Mouse (Mus musculus): ENCODE results near the gene Prss53. TPM values are rescaled to one million over a fixed set of nuclear protein-coding genes. Genes with fewer than 3 reads are reported as not detected.

Prss53 gene
- polyA plus RNA-seq (2014; fragmentation: Illumina TruSeq; extraction: RNeasy Lipid Tissue Mini Kit (QIAGEN cat#74804); ENCODE audit: low read depth, low replicate concordance) = 1.4 TPM

GRCm38 (mm10) chr7:127890798-127891197 lies at the start of gene Prss53:
Gene Prss53 (minus strand): TSS chr7:127890970.

GRCm38 (mm10) chr7:127929923-127930322 lies 39.2 kb upstream of the Prss53 start, which contains the start of gene Prss8:
Gene Prss8 (minus strand): TSS chr7:127930104.

DNA sequence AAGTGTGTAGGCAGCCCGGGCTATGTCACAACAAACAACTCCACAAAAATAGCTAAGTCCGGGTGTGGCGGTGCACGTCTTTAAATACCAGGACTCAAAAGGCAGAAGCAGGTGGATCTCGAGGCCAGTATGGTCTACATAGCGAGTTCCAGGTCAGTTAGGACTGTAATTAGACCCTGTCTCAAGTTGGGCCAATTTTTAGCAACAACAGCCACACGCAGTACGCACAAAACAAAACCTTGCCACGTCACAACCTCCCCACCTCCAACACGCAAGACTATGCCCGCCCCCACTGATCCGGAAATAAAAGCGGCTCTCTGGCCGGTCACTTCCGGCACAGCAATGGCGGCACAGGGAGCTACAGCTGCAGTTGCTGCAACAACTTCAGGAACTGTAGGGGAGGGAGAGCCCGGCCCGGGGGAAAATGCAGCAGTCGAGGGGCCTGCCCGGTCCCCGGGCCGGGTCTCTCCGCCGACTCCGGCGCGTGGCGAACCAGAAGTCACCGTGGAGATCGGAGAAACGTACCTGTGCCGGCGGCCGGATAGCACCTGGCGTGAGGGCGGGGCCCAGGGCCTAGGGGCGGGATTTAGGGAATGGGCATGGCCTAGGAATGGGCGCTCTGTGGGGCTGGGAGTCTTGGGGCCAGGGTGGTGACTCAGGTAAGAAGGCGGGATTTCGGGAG lies 21.6 kb upstream of the Prss53 start, which contains the start of gene Kat8:
Kat8 (plus strand) TSS at position 327 of the 682 bp plus-strand sequence.

DNA sequence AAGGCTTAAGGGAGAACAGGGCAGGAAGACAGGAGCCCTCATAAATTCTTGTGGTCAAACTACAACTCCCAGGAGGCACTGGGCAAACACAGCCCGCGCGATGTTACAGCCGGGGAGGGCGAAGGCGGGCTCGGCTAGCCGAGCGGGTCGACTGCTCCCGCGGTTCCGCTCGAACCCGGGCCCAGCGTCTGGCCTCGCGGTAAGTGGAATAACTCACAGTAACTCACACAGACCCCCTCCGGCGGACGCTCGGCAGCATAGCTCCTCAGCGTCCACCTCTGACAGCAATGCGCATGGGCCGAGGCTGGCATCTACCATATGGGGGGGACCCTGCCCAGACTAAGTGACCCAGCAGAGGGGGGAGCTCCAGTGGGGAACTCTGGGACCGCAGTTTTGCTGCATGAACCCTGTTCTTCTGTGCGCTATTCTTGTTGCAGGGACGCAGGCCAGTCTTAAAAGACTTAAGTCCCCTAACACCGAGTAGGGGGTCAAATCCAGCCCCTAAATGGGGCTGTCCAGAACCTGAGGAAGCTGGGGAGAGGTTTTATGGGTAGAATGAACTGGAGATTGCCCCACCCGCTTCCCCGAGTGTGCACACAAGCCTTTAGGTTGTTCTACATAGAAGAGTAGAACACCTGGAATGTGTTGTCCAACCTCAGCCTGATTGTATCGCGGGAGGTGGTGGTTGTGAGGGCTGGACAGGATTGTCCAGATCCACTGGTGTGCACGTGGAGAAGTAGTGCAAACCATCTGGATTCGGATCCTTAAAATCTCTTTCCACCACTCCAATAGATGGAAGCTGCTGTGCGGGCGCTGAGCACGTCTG lies 13.4 kb upstream of the Prss53 start, which contains the start of gene Bckdk:
Bckdk (plus strand) TSS at position 112 of the 826 bp plus-strand sequence.

GRCm38 (mm10) chr7:127895442-127895841 lies 4.7 kb upstream of the Prss53 start, which contains the start of the genes Gm21974 and Vkorc1:
Gene Gm21974 (minus strand): TSS chr7:127895454.
Gene Vkorc1 (minus strand): TSS chr7:127895617.

DNA sequence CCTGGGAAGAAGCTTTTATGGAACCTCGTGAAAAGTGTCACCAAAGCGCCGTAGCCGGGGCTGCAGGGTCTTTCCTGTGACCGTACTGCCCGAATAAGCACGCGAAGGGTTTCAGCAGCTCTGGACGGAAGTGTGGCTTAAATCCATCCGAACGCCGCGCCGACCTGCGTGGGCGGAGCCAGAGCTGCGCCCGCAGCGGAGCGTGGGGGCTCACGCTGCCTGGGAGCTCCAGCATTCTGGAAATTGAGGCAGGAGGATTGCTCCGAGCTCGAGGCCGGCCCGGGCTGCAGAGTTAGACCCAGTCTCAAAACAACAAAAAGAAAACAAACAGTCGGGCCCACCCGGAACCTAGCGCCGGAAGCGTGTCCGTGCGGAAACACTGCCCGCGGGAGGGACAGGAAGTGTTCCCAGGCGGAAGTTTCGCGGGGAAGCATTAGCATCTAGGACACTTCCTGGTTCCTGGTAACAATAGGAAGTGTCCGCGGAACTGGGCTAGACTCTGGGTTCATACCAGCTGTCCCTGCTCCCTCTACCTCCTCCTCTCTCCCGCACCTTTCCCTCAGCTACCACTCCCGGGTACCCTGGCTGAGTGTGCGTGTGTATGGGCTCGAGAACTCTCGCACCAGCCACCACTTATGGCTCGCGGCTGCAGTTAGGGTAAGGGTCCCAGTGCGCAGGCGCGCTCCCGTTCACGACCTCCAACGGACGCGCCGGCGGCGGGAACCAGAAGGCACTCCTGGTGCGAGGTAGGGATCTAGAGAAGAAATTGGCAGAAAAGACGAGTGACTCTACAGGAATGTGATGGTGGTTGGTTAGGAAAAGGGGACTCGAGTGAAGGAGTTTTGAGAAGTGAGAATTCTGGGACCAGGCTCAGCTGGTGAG lies 14.1 kb downstream of the Prss53 start, which contains the start of gene Zfp668:
Zfp668 (minus strand) TSS at position 362 of the 882 bp plus-strand sequence.

GRCm38 (mm10) chr7:127876041-127876466 lies 14.7 kb downstream of the Prss53 start, which contains the start of gene Zfp646:
Gene Zfp646 (plus strand): TSS chr7:127876221.

Other genes starting within 250 kb of the Prss53 start
- gene Bcl7c, start 182.0 kb downstream of the Prss53 start, polyA plus RNA-seq (2014; fragmentation: Illumina TruSeq; extraction: RNeasy Lipid Tissue Mini Kit (QIAGEN cat#74804); ENCODE audit: low read depth, low replicate concordance) = 26.6 TPM
- 11.1 TPM for gene Ctf1, start 178.2 kb downstream of the Prss53 start, polyA plus RNA-seq (2014; fragmentation: Illumina TruSeq; extraction: RNeasy Lipid Tissue Mini Kit (QIAGEN cat#74804); ENCODE audit: low read depth, low replicate concordance)
- gene Ctf2, start 158.8 kb downstream of the Prss53 start, polyA plus RNA-seq (2014; fragmentation: Illumina TruSeq; extraction: RNeasy Lipid Tissue Mini Kit (QIAGEN cat#74804); ENCODE audit: low read depth, low replicate concordance) = not detected
- 20.0 TPM for gene Fbxl19, start 146.4 kb downstream of the Prss53 start, polyA plus RNA-seq (2014; fragmentation: Illumina TruSeq; extraction: RNeasy Lipid Tissue Mini Kit (QIAGEN cat#74804); ENCODE audit: low read depth, low replicate concordance)
- 28.1 TPM for gene Orai3, start 121.2 kb downstream of the Prss53 start, polyA plus RNA-seq (2014; fragmentation: Illumina TruSeq; extraction: RNeasy Lipid Tissue Mini Kit (QIAGEN cat#74804); ENCODE audit: low read depth, low replicate concordance)
- gene Setd1a, start 114.3 kb downstream of the Prss53 start, polyA plus RNA-seq (2014; fragmentation: Illumina TruSeq; extraction: RNeasy Lipid Tissue Mini Kit (QIAGEN cat#74804); ENCODE audit: low read depth, low replicate concordance) = 21.7 TPM
- not detected for gene Gm49388, start 105.4 kb downstream of the Prss53 start, polyA plus RNA-seq (2014; fragmentation: Illumina TruSeq; extraction: RNeasy Lipid Tissue Mini Kit (QIAGEN cat#74804); ENCODE audit: low read depth, low replicate concordance)
- gene Hsd3b7, start 90.4 kb downstream of the Prss53 start, polyA plus RNA-seq (2014; fragmentation: Illumina TruSeq; extraction: RNeasy Lipid Tissue Mini Kit (QIAGEN cat#74804); ENCODE audit: low read depth, low replicate concordance) = 98.2 TPM
- 96.8 TPM for gene Stx4a, start 66.7 kb downstream of the Prss53 start, polyA plus RNA-seq (2014; fragmentation: Illumina TruSeq; extraction: RNeasy Lipid Tissue Mini Kit (QIAGEN cat#74804); ENCODE audit: low read depth, low replicate concordance)
- 20.3 TPM for gene Stx1b, start 66.4 kb downstream of the Prss53 start, polyA plus RNA-seq (2014; fragmentation: Illumina TruSeq; extraction: RNeasy Lipid Tissue Mini Kit (QIAGEN cat#74804); ENCODE audit: low read depth, low replicate concordance)
- 22.6 TPM for gene Zfp646, start 14.7 kb downstream of the Prss53 start, polyA plus RNA-seq (2014; fragmentation: Illumina TruSeq; extraction: RNeasy Lipid Tissue Mini Kit (QIAGEN cat#74804); ENCODE audit: low read depth, low replicate concordance)
- gene Zfp668, start 14.1 kb downstream of the Prss53 start, polyA plus RNA-seq (2014; fragmentation: Illumina TruSeq; extraction: RNeasy Lipid Tissue Mini Kit (QIAGEN cat#74804); ENCODE audit: low read depth, low replicate concordance) = 4.7 TPM
- not detected for gene Gm21974, start 4.5 kb upstream of the Prss53 start, polyA plus RNA-seq (2014; fragmentation: Illumina TruSeq; extraction: RNeasy Lipid Tissue Mini Kit (QIAGEN cat#74804); ENCODE audit: low read depth, low replicate concordance)
- 119 TPM for gene Vkorc1, start 4.6 kb upstream of the Prss53 start, polyA plus RNA-seq (2014; fragmentation: Illumina TruSeq; extraction: RNeasy Lipid Tissue Mini Kit (QIAGEN cat#74804); ENCODE audit: low read depth, low replicate concordance)
- 67.6 TPM for gene Bckdk, start 13.1 kb upstream of the Prss53 start, polyA plus RNA-seq (2014; fragmentation: Illumina TruSeq; extraction: RNeasy Lipid Tissue Mini Kit (QIAGEN cat#74804); ENCODE audit: low read depth, low replicate concordance)
- 28.2 TPM for gene Kat8, start 21.5 kb upstream of the Prss53 start, polyA plus RNA-seq (2014; fragmentation: Illumina TruSeq; extraction: RNeasy Lipid Tissue Mini Kit (QIAGEN cat#74804); ENCODE audit: low read depth, low replicate concordance)
- 46.6 TPM for gene Prss8, start 39.1 kb upstream of the Prss53 start, polyA plus RNA-seq (2014; fragmentation: Illumina TruSeq; extraction: RNeasy Lipid Tissue Mini Kit (QIAGEN cat#74804); ENCODE audit: low read depth, low replicate concordance)
- gene Prss36, start 55.8 kb upstream of the Prss53 start, polyA plus RNA-seq (2014; fragmentation: Illumina TruSeq; extraction: RNeasy Lipid Tissue Mini Kit (QIAGEN cat#74804); ENCODE audit: low read depth, low replicate concordance) = 15.2 TPM
- gene Fus, start 76.5 kb upstream of the Prss53 start, polyA plus RNA-seq (2014; fragmentation: Illumina TruSeq; extraction: RNeasy Lipid Tissue Mini Kit (QIAGEN cat#74804); ENCODE audit: low read depth, low replicate concordance) = 459 TPM
- gene Pycard, start 102.9 kb upstream of the Prss53 start, polyA plus RNA-seq (2014; fragmentation: Illumina TruSeq; extraction: RNeasy Lipid Tissue Mini Kit (QIAGEN cat#74804); ENCODE audit: low read depth, low replicate concordance) = 32.7 TPM
- 0.87 TPM for gene Trim72, start 113.0 kb upstream of the Prss53 start, polyA plus RNA-seq (2014; fragmentation: Illumina TruSeq; extraction: RNeasy Lipid Tissue Mini Kit (QIAGEN cat#74804); ENCODE audit: low read depth, low replicate concordance)
- 13.7 TPM for gene Itgam, start 171.7 kb upstream of the Prss53 start, polyA plus RNA-seq (2014; fragmentation: Illumina TruSeq; extraction: RNeasy Lipid Tissue Mini Kit (QIAGEN cat#74804); ENCODE audit: low read depth, low replicate concordance)
- gene Gm49368, start 171.7 kb upstream of the Prss53 start, polyA plus RNA-seq (2014; fragmentation: Illumina TruSeq; extraction: RNeasy Lipid Tissue Mini Kit (QIAGEN cat#74804); ENCODE audit: low read depth, low replicate concordance) = 0.06 TPM
- 3.2 TPM for gene Itgax, start 238.6 kb upstream of the Prss53 start, polyA plus RNA-seq (2014; fragmentation: Illumina TruSeq; extraction: RNeasy Lipid Tissue Mini Kit (QIAGEN cat#74804); ENCODE audit: low read depth, low replicate concordance)

Measured in adipose tissue, adult 10 weeks (tissue).